Mouse (Mus musculus) bone marrow, adult 2 months (tissue): ENCODE measurements at regions not wholly inside any gene's neighbourhood (a gene's known extent, or its start where the extent isn't known, plus 50 kb on each side); places are given as distances from the start of the nearest gene placed in this dataset.

Source experiments
- H3K27ac ChIP-seq: fragments of 200-500 bp; 2 replicates; pipeline ENCODE4 v1.5.1; 2012; ENCODE audit warnings: low read depth, mild to moderate bottlenecking, control low read depth, inconsistent platforms, low read length; ENCODE audit not compliant: control insufficient read depth, poor library complexity, insufficient read depth
- H3K4me1 ChIP-seq: fragments of 200-500 bp; 2 replicates; pipeline ENCODE4 v1.6.1; 2011; ENCODE audit warnings: low read length; ENCODE audit not compliant: control insufficient read depth, insufficient read depth
- H3K4me3 ChIP-seq: fragments of 200-500 bp; replicated peaks from 2 replicates; pipeline ENCODE3; 2011; ENCODE audit warnings: mild to moderate bottlenecking, low read depth, low read length, control low read depth; ENCODE audit not compliant: control insufficient read depth
- CTCF ChIP-seq: fragments of 200-500 bp; IDR thresholded peaks from 2 replicates; pipeline ENCODE4 v1.5.1; 2011; ENCODE audit warnings: low read length, control low read depth; ENCODE audit not compliant: control insufficient read depth, insufficient read depth
- POLR2A ChIP-seq: fragments of 200-500 bp; IDR thresholded peaks from 2 replicates; pipeline ENCODE4 v1.6.1; 2011; ENCODE audit warnings: low read depth, mild to moderate bottlenecking, control low read depth, low read length, borderline replicate concordance; ENCODE audit not compliant: control insufficient read depth
- WGBS: fragments of 180-500 bp; shearing (Covaris S2); methylation state at CpG from one replicate; pipeline ENCODE4 v1.1.7; 2018; 5-methylcytosine and 5-hydroxymethylcytosine counted together

- H3K27ac ChIP-seq = no peak overlapping the region
- WGBS = 77% methylated on average over 12 of the region's 12 CpGs
- TF ChIP-seq POLR2A = no peak
- TF ChIP-seq CTCF = no peak
These were observed 393.6 kb upstream of the Dynlrb2 start for GRCm38 (mm10) chr8:116111168-116111567.

GRCm38 (mm10) chr8:116096666-116097065 lies 389.1 kb upstream of the Maf start:
- 22% methylated on average over 3 of the region's 3 CpGs for WGBS
- H3K27ac ChIP-seq = no peak overlapping the region
- H3K4me3 ChIP-seq = no peak overlapping the region
- no peaks in the 10 kb centered on the region for H3K4me1 ChIP-seq
- TF ChIP-seq CTCF (no peak), POLR2A (no peak)

More at GRCm38 (mm10) chr8:116111168-116111567, 393.6 kb upstream of the Dynlrb2 start:
- Histone ChIP-seq H3K4me3 (no peak overlapping the region), H3K4me1 (no peaks in the 10 kb centered on the region)

- Histone ChIP-seq H3K4me3 (no peak overlapping the region), H3K4me1 (no peaks in the 10 kb centered on the region), H3K27ac (no peak overlapping the region)
- no peak for TF ChIP-seq CTCF
- TF ChIP-seq POLR2A = no peak
- 77% methylated on average over 2 of the region's 2 CpGs for WGBS
These were observed 375.6 kb upstream of the Maf start for GRCm38 (mm10) chr8:116083156-116083555.

GRCm38 (mm10) chr8:116078849-116079407 lies 371.3 kb upstream of the Maf start:
- Histone ChIP-seq H3K27ac (no peak overlapping the region), H3K4me1 (no peaks in the 10 kb centered on the region), H3K4me3 (no peak overlapping the region)
- no peak for TF ChIP-seq POLR2A
- TF ChIP-seq CTCF = no peak
- 68% methylated on average over 5 of the region's 5 CpGs for WGBS

- WGBS = 89% methylated on average over 7 of the region's 7 CpGs
- H3K4me1 ChIP-seq = no peaks in the 10 kb centered on the region
- no peak overlapping the region for H3K4me3 ChIP-seq
- H3K27ac ChIP-seq = no peak overlapping the region
- TF ChIP-seq POLR2A (no peak), CTCF (no peak)
These were observed 363.9 kb upstream of the Maf start for GRCm38 (mm10) chr8:116071497-116071896.

GRCm38 (mm10) chr8:116069538-116069937 lies 361.9 kb upstream of the Maf start:
- H3K27ac ChIP-seq = no peak overlapping the region
- TF ChIP-seq CTCF (no peak), POLR2A (no peak)
- H3K4me1 ChIP-seq = no peaks in the 10 kb centered on the region
- H3K4me3 ChIP-seq = no peak overlapping the region
- 30% methylated on average over 3 of the region's 3 CpGs for WGBS

- WGBS = 85% methylated on average over 5 of the region's 5 CpGs
- TF ChIP-seq POLR2A (no peak), CTCF (no peak)
These were observed 360.4 kb upstream of the Maf start for GRCm38 (mm10) chr8:116067978-116068375.

GRCm38 (mm10) chr8:116067182-116067977 lies 359.8 kb upstream of the Maf start:
- Histone ChIP-seq H3K4me1 (no peaks in the 10 kb centered on the region), H3K27ac (no peak overlapping the region), H3K4me3 (no peak overlapping the region)
- WGBS = 75% methylated on average over 9 of the region's 9 CpGs
- TF ChIP-seq POLR2A = no peak
- TF ChIP-seq CTCF = no peak

More at GRCm38 (mm10) chr8:116067978-116068375, 360.4 kb upstream of the Maf start:
- no peak overlapping the region for H3K4me3 ChIP-seq
- H3K4me1 ChIP-seq = no peaks in the 10 kb centered on the region
- no peak overlapping the region for H3K27ac ChIP-seq

GRCm38 (mm10) chr8:116065871-116066270 lies 358.3 kb upstream of the Maf start:
- H3K4me3 ChIP-seq = no peak overlapping the region
- TF ChIP-seq CTCF (no peak), POLR2A (no peak)
- H3K27ac ChIP-seq = no peak overlapping the region
- H3K4me1 ChIP-seq = no peaks in the 10 kb centered on the region
- whole genome bisulfite sequencing = 79% methylated on average over 7 of the region's 7 CpGs

- no peak overlapping the region for H3K27ac ChIP-seq
- no peak overlapping the region for H3K4me3 ChIP-seq
- 85% methylated on average over 7 of the region's 7 CpGs for WGBS
- TF ChIP-seq CTCF = no peak
- TF ChIP-seq POLR2A = no peak
- H3K4me1 ChIP-seq = no peaks in the 10 kb centered on the region
These were observed 357.7 kb upstream of the Maf start for GRCm38 (mm10) chr8:116065327-116065726.
